ENCODE assay signal across 26 mouse cellular contexts in the genomic region with DNA sequence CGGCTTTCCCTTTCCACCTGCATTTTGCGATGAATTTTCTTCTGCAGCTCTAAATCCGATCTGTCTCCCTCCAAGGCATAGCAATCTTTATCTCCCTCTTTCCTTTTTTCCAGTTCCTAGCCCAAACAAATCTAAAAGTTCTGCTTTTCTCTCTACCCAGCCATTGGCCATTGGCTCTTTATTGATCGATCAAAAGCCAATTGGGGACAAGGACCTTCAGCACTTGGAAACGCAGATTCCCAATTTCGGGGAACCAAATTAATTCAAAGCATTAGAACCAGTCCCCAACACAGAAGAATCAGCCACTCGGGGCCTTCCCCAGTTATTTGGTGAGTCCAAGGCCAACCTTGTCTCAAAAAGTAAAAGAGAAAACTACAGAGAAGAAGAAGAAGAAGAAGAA. TPM values are rescaled to one million over a fixed set of nuclear protein-coding genes. Genes with fewer than 3 reads are reported as not detected.
DNase-seq lines count a peak whose midpoint lies in the region; ATAC-seq and TF ChIP-seq lines count a peak whose summit lies in the region.
"Had no signal": no experiment of that assay in that cellular context is flagged by ENCODE, and none has a peak within 500 bp of the region (broad histone marks: within the 10 kb centered on the region; RNA-seq: fewer than 3 reads in every experiment).

No protein-coding gene starts in this region.

- WGBS in intestine, embryonic 14.5 days = 89% methylated on average over 7 of the region's 7 CpGs
- WGBS in intestine, embryonic 16.5 days = 89% methylated on average over 7 of the region's 7 CpGs
- WGBS in small intestine, adult 2 months = 58% methylated on average over 7 of the region's 7 CpGs

- TF ChIP-seq POLR2A in small intestine, adult 2 months (IDR thresholded peaks at IDR 0.05; ENCODE audit: low read depth, low read length) = no peak

- H3K4me1 ChIP-seq in intestine, embryonic 14.5 days (replicated peaks; ENCODE audit: control insufficient read depth, insufficient read depth, low read length) = 0 out of 2 replicates have a peak, but pooled peaks cover 4% of the 10 kb centered on the region
- no peaks in the 10 kb centered on the region for H3K4me1 ChIP-seq in intestine, embryonic 16.5 days (ENCODE audit: control insufficient read depth, insufficient read depth, low read length)
- H3K4me1 ChIP-seq in small intestine, adult 2 months (ENCODE audit: control insufficient read depth, insufficient read depth, insufficient read length, low read length) = peaks cover 7% of the 10 kb centered on the region; the same call in 1 of the 2 replicates
- H3K4me1 ChIP-seq: embryonic facial prominence, embryonic 10.5 days; embryonic facial prominence, embryonic 12.5 days; forebrain, embryonic 13.5 days; forebrain, embryonic 15.5 days had no signal

- H3K9me3 ChIP-seq in intestine, embryonic 14.5 days (ENCODE audit: control insufficient read depth, low read length) = no peaks in the 10 kb centered on the region
- no peaks in the 10 kb centered on the region for H3K9me3 ChIP-seq in intestine, embryonic 16.5 days (ENCODE audit: control insufficient read depth, low read length)
- H3K9me3 ChIP-seq: embryonic facial prominence, embryonic 10.5 days; embryonic facial prominence, embryonic 12.5 days; forebrain, embryonic 13.5 days; forebrain, embryonic 15.5 days; G1E had no signal

- no peak for TF ChIP-seq CTCF in small intestine, adult 2 months (IDR thresholded peaks at IDR 0.05; ENCODE audit: extremely low read depth, insufficient read length, insufficient replicate concordance, low read depth, low read length)

- no peak for ATAC-seq in intestine, embryonic 14.5 days (replicated peaks; ENCODE audit: low FRiP score, low TSS enrichment, low read depth)
- ATAC-seq in intestine, embryonic 16.5 days = no peak
- ATAC-seq: activated CD4-positive, CD25-positive, alpha-beta regulatory T cell, adult 4 months; CD4-positive, CD25-positive, alpha-beta regulatory T cell, adult 4 months; forebrain, embryonic 13.5 days; forebrain, embryonic 15.5 days; Patski had no signal

- no peak overlapping the region for H3K4me2 ChIP-seq in intestine, embryonic 14.5 days (ENCODE audit: low read length)
- no peak overlapping the region for H3K4me2 ChIP-seq in intestine, embryonic 16.5 days (ENCODE audit: low read depth, low read length)
- H3K4me2 ChIP-seq: embryonic facial prominence, embryonic 12.5 days; forebrain, embryonic 13.5 days; forebrain, embryonic 15.5 days had no signal

- H3K4me3 ChIP-seq in intestine, embryonic 14.5 days (ENCODE audit: low read depth, low read length) = no peak overlapping the region
- no peak overlapping the region for H3K4me3 ChIP-seq in intestine, embryonic 16.5 days (ENCODE audit: low read length)
- no peak overlapping the region for H3K4me3 ChIP-seq in small intestine, adult 2 months (ENCODE audit: low read depth, low read length)
- H3K4me3 ChIP-seq: embryonic facial prominence, embryonic 10.5 days; embryonic facial prominence, embryonic 12.5 days; forebrain, embryonic 13.5 days; forebrain, embryonic 15.5 days had no signal

- no peaks in the 10 kb centered on the region for H3K36me3 ChIP-seq in intestine, embryonic 14.5 days (ENCODE audit: control insufficient read depth, insufficient read depth, low read length)
- H3K36me3 ChIP-seq in intestine, embryonic 16.5 days (ENCODE audit: control insufficient read depth, insufficient read depth, low read length) = no peaks in the 10 kb centered on the region
- no peaks in the 10 kb centered on the region for H3K36me3 ChIP-seq in small intestine, adult 2 months (ENCODE audit: control insufficient read depth, insufficient read depth, low read length)
- H3K36me3 ChIP-seq: embryonic facial prominence, embryonic 10.5 days; embryonic facial prominence, embryonic 12.5 days; forebrain, embryonic 15.5 days; G1E had no signal

- no peak overlapping the region for H3K27ac ChIP-seq in intestine, embryonic 14.5 days (ENCODE audit: low read depth)
- no peak overlapping the region for H3K27ac ChIP-seq in intestine, embryonic 16.5 days (ENCODE audit: low read length)
- 0 out of 2 replicates have a peak overlapping the region, but pooled peaks have one; percentile 75 for H3K27ac ChIP-seq in small intestine, adult 2 months (ENCODE audit: insufficient read depth, low read depth, low read length)
- H3K27ac ChIP-seq: embryonic facial prominence, embryonic 10.5 days; embryonic facial prominence, embryonic 12.5 days; forebrain, embryonic 13.5 days; forebrain, embryonic 15.5 days had no signal

- no peaks in the 10 kb centered on the region for H3K27me3 ChIP-seq in intestine, embryonic 14.5 days (replicated peaks; ENCODE audit: control insufficient read depth, insufficient read depth, low read length)
- no peaks in the 10 kb centered on the region for H3K27me3 ChIP-seq in intestine, embryonic 16.5 days (replicated peaks; ENCODE audit: control insufficient read depth, insufficient read depth, low read length)
- no peaks in the 10 kb centered on the region for H3K27me3 ChIP-seq in small intestine, adult 2 months (ENCODE audit: control insufficient read depth, insufficient read depth, low read length)
- H3K27me3 ChIP-seq: CH12.LX; embryonic facial prominence, embryonic 12.5 days; forebrain, embryonic 13.5 days; forebrain, embryonic 15.5 days; Patski had no signal

- H3K9ac ChIP-seq in intestine, embryonic 14.5 days (ENCODE audit: low read length) = no peak overlapping the region
- no peak overlapping the region for H3K9ac ChIP-seq in intestine, embryonic 16.5 days (ENCODE audit: low read depth, low read length)
- H3K9ac ChIP-seq: embryonic facial prominence, embryonic 12.5 days; forebrain, embryonic 13.5 days; forebrain, embryonic 15.5 days had no signal

- peak; percentile 74 for DNase-seq in heart, adult 11 months
- DNase-seq in heart, adult 8-10 months (ENCODE audit: low spot score) = no peak
- DNase-seq in intestine, embryonic 14.5 days (ENCODE audit: low spot score) = peak; percentile 25
- DNase-seq: adrenal gland, adult 8-10 months; adrenal gland, postnatal 14 days; adrenal gland, postnatal 36 days; B cell, adult 2 months; cerebellum, adult 11-12 months; cerebellum, adult 2 months; cerebellum, adult 9-10 months; cerebellum, postnatal 10 days; cerebellum, postnatal 25 days had no signal

RNA-seq across cellular contexts. Expression of gene Gm47985, which starts 49.7 kb away (rescaled TPM):
- 1 to 10 TPM in 1 of 4 experiments, under 1 TPM in 2, not detected in 1; 0.60 to 1.2 (median 0.63) TPM for total RNA-seq in heart, adult 8-10 months (2022)
- 0.16 TPM in 1 of 2 replicates, not detected in the other for polyA plus RNA-seq in intestine, embryonic 14.5 days (2014; fragmentation: Nextera tagmentation; extraction: Ambion mirVana)
- 0.26 and 0.32 TPM in 2 replicates for polyA plus RNA-seq in intestine, embryonic 16.5 days (2015; fragmentation: Nextera tagmentation; extraction: Ambion mirVana)
- polyA plus RNA-seq in small intestine, adult 2 months (2012; rRNA removed) = 0.09 TPM in 1 of 2 replicates, not detected in the other
- total RNA-seq: adrenal gland, adult 18-20 months; adrenal gland, adult 8-10 months; adrenal gland, postnatal 14 days; adrenal gland, postnatal 36 days; CH12.LX had no signal
- polyA plus RNA-seq: activated CD4-positive, CD25-positive, alpha-beta regulatory T cell, adult 4 months; CD4-positive, CD25-positive, alpha-beta regulatory T cell, adult 4 months; cerebellum, adult 2 months; cortical plate, adult 2 months; forebrain, embryonic 15.5 days; Patski had no signal

RNA-seq across cellular contexts. Expression of gene Gm8947, which starts 59.5 kb away (rescaled TPM):
- total RNA-seq in heart, adult 8-10 months (2022) = not detected
- polyA plus RNA-seq in intestine, embryonic 14.5 days (2014; fragmentation: Nextera tagmentation; extraction: Ambion mirVana) = 0.32 TPM in 1 of 2 replicates, not detected in the other
- polyA plus RNA-seq in intestine, embryonic 16.5 days (2015; fragmentation: Nextera tagmentation; extraction: Ambion mirVana) = 0.17 TPM in 1 of 2 replicates, not detected in the other
- 0.16 TPM in 1 of 2 replicates, not detected in the other for polyA plus RNA-seq in small intestine, adult 2 months (2012; rRNA removed)
- total RNA-seq: adrenal gland, adult 18-20 months; adrenal gland, adult 8-10 months; adrenal gland, postnatal 14 days; adrenal gland, postnatal 36 days had no signal
- polyA plus RNA-seq: activated CD4-positive, CD25-positive, alpha-beta regulatory T cell, adult 4 months; CD4-positive, CD25-positive, alpha-beta regulatory T cell, adult 4 months; cerebellum, adult 2 months; cortical plate, adult 2 months; embryonic facial prominence, embryonic 10.5 days; embryonic facial prominence, embryonic 14.5 days; forebrain, embryonic 13.5 days; forebrain, embryonic 15.5 days; Patski had no signal
